Mouse (Mus musculus) kidney, embryonic 15.5 days (tissue): ENCODE results near the gene 9130213A22Rik. TPM values are rescaled to one million over a fixed set of nuclear protein-coding genes. Genes with fewer than 3 reads are reported as not detected.

Experiments used
- ATAC-seq: fragments of 200-750 bp; cut with Nextera tagmentation; replicated peaks from 2 replicates; pipeline ENCODE4 v1.8.0; 2017; ENCODE audit warnings: moderate TSS enrichment; ENCODE audit not compliant: low FRiP score
- H3K27ac ChIP-seq: fragments of 300-500 bp; sonication (generic); 2 replicates; pipeline ENCODE4 v1.5.1; 2015; ENCODE audit warnings: mild to moderate bottlenecking, inconsistent platforms
- H3K27me3 ChIP-seq: fragments of 300-500 bp; sonication (generic); 2 replicates; pipeline ENCODE4 v1.6.1; 2015; ENCODE audit warnings: inconsistent platforms
- H3K36me3 ChIP-seq: fragments of 300-500 bp; sonication (generic); 2 replicates; pipeline ENCODE4 v1.6.1; 2015; ENCODE audit warnings: inconsistent platforms
- H3K4me1 ChIP-seq: fragments of 300-500 bp; sonication (generic); 2 replicates; pipeline ENCODE4 v1.6.1; 2015; ENCODE audit warnings: inconsistent platforms
- H3K4me2 ChIP-seq: fragments of 300-500 bp; sonication (generic); 2 replicates; pipeline ENCODE4 v1.6.1; 2015; ENCODE audit warnings: moderate library complexity, mild to moderate bottlenecking, inconsistent platforms
- H3K4me3 ChIP-seq: fragments of 300-500 bp; sonication (generic); replicated peaks from 2 replicates; pipeline ENCODE4 v1.5.1; 2015; ENCODE audit warnings: mild to moderate bottlenecking, inconsistent platforms
- H3K9ac ChIP-seq: fragments of 300-500 bp; sonication (generic); 2 replicates; pipeline ENCODE4 v1.6.1; 2015; ENCODE audit warnings: mild to moderate bottlenecking, inconsistent platforms
- H3K9me3 ChIP-seq: fragments of 300-500 bp; sonication (generic); replicated peaks from 2 replicates; pipeline ENCODE4 v1.6.1; 2016; ENCODE audit warnings: inconsistent platforms
- WGBS: fragments of 180-500 bp; shearing (Covaris S2); methylation state at CpG from one replicate; pipeline ENCODE4 v1.1.7; 2015; ENCODE audit warnings: mixed read lengths; 5-methylcytosine and 5-hydroxymethylcytosine counted together
- polyA plus RNA-seq: library from polyadenylated mRNA; unstranded; fragments of >200 nt; fragmentation: Nextera tagmentation; extraction: Ambion mirVana; gene quantifications from 2 replicates; pipeline ENCODE4 v1.2.1, GENCODE M21; 2015

The 9130213A22Rik gene
- polyA plus RNA-seq, 1 experiment from 2014 or later = 0.51 TPM

GRCm38 (mm10) chr11:69103531-69104435 is 18.6 kb downstream of the 9130213A22Rik start:
- H3K36me3 ChIP-seq = peaks cover 82% of the 10 kb centered on the region
- 87% methylated on average over 15 of the region's 15 CpGs for WGBS

DNA sequence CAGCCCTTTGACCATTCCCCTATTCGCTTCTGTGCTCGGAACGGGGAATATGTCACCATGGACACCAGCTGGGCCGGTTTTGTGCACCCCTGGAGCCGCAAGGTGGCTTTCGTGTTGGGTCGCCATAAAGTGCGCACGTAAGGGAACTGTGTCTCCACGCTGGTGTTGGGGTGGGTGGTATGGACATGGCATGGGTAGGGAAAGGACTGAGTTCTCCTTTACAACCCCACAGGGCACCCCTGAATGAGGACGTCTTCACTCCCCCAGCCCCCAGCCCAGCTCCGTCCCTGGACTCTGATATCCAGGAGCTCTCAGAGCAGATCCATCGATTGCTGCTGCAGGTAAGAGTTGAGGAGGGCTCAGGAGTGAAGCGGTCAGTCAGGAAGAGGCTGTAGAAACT is 19.3 kb downstream of the 9130213A22Rik start:
- WGBS = 95% methylated on average over 14 of the region's 14 CpGs
- no peak overlapping the region for H3K4me3 ChIP-seq
- no peaks in the 10 kb centered on the region for H3K9me3 ChIP-seq
- H3K36me3 ChIP-seq = peaks cover 76% of the 10 kb centered on the region
- H3K27me3 ChIP-seq = no peaks in the 10 kb centered on the region
- peaks cover 28% of the 10 kb centered on the region for H3K4me1 ChIP-seq
- no peak for ATAC-seq
- H3K4me2 ChIP-seq = no peak overlapping the region
- H3K27ac ChIP-seq = no peak overlapping the region
- no peak overlapping the region for H3K9ac ChIP-seq

More at GRCm38 (mm10) chr11:69103531-69104435, 18.6 kb downstream of the 9130213A22Rik start:
- H3K27ac ChIP-seq = no peak overlapping the region
- no peaks in the 10 kb centered on the region for H3K27me3 ChIP-seq
- H3K9ac ChIP-seq = no peak overlapping the region
- no peaks in the 10 kb centered on the region for H3K9me3 ChIP-seq
- no peak overlapping the region for H3K4me2 ChIP-seq
- H3K4me1 ChIP-seq = peaks cover 22% of the 10 kb centered on the region
- no peak for ATAC-seq
- no peak overlapping the region for H3K4me3 ChIP-seq

- peaks cover 68% of the 10 kb centered on the region for H3K36me3 ChIP-seq
- peaks cover 36% of the 10 kb centered on the region for H3K4me1 ChIP-seq
- H3K9me3 ChIP-seq = no peaks in the 10 kb centered on the region
- H3K4me2 ChIP-seq = no peak overlapping the region
- H3K4me3 ChIP-seq = no peak overlapping the region
- H3K27ac ChIP-seq = no peak overlapping the region
- ATAC-seq = no peak
- no peak overlapping the region for H3K9ac ChIP-seq
- 95% methylated on average over 7 of the region's 7 CpGs for WGBS
- H3K27me3 ChIP-seq = no peaks in the 10 kb centered on the region
These were observed 20.0 kb downstream of the 9130213A22Rik start for GRCm38 (mm10) chr11:69102403-69102725.

DNA sequence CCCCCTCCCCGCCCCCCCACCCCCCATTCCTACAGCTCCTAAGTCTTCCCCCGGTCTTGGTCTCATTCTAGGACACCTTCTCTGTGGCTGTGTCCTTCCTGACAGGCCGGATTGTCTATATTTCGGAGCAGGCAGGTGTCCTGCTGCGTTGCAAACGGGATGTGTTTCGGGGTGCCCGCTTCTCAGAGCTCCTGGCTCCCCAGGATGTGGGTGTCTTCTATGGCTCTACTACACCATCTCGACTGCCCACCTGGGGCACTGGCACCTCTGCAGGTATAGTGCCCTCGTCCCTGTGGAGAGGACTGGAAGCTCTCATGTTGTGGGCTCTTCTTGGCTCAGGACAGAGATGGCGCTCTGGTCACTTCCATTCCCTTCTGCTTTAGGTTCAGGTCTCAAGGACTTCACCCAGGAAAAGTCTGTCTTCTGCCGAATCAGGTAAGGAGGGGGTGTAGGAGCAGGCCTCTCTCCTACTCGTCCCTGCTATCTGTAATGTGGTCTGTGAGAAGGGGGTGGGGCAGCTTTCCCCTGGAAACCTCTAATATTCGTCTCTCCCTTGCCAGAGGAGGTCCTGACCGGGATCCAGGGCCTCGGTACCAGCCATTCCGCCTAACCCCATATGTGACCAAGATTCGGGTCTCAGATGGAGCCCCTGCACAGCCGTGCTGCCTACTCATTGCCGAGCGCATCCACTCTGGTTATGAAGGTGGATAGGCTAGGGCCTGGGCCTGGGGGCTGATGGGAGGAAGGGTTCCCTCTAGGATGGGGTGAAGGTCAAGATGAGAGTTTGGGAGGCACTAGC is 20.6 kb downstream of the 9130213A22Rik start:
- H3K27me3 ChIP-seq = no peaks in the 10 kb centered on the region
- H3K9me3 ChIP-seq = no peaks in the 10 kb centered on the region
- H3K4me3 ChIP-seq = no peak overlapping the region
- ATAC-seq = no peak
- H3K9ac ChIP-seq = no peak overlapping the region
- no peak overlapping the region for H3K4me2 ChIP-seq
- 89% methylated on average over 21 of the region's 21 CpGs for WGBS
- H3K27ac ChIP-seq = no peak overlapping the region
- H3K36me3 ChIP-seq = peaks cover 62% of the 10 kb centered on the region
- peaks cover 42% of the 10 kb centered on the region for H3K4me1 ChIP-seq

GRCm38 (mm10) chr11:69100639-69101360 is 21.6 kb downstream of the 9130213A22Rik start:
- no peak for ATAC-seq
- Histone ChIP-seq H3K4me1 (peaks cover 52% of the 10 kb centered on the region), H3K9me3 (no peaks in the 10 kb centered on the region), H3K27me3 (no peaks in the 10 kb centered on the region), H3K9ac (peak overlapping the region; percentile 66; the same call in 1 of the 2 replicates), H3K27ac (peak overlapping the region; percentile 95; the same call in 1 of the 2 replicates), H3K36me3 (peaks cover 52% of the 10 kb centered on the region), H3K4me2 (peak overlapping the region; percentile 96), H3K4me3 (peak overlapping the region; percentile 61)
- 91% methylated on average over 20 of the region's 20 CpGs for WGBS

- WGBS = 1% methylated on average over 23 of the region's 23 CpGs
These were observed 22.5 kb downstream of the 9130213A22Rik start for GRCm38 (mm10) chr11:69099915-69100345.

DNA sequence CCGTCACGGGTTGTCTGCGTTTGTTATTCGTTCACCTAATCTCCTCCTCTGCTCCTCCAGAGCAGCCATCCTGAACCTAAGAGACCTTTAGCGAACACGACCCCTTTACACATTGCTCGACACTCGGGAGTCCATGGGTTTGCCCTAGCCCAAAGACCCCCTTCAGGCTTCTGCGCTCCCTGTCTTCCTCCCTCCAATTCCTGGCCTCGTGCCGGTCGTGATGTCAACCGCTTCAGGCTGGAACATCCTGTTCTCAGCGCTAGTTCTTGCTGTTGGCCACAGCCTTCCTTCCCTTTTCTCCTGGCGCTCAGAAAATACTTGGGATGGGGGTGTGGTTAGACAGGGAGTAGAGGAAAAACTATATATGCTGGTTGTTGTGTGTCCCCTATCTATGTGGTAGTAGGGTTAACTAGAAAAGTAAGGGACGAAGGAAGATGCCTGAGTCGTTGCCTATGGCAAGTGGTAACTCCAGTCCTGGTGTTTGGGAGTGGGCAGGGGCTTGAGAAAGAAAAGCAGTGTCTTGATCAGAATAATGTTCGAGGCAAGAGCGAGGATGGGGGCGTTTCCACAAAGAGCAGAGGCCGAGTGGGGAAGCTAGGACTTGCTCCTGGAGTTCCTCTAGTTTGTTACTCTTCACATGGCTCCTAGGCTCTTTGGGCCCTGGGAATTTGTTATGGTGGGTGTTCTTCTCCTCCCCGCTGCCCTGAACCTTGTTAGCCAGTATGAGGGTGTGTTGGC is 23.0 kb downstream of the 9130213A22Rik start:
- peak overlapping the region; percentile 61 for H3K4me3 ChIP-seq
- under 1% methylated on average over 22 of the region's 22 CpGs for WGBS

More at GRCm38 (mm10) chr11:69099915-69100345, 22.5 kb downstream of the 9130213A22Rik start:
- H3K9ac ChIP-seq = peak overlapping the region; percentile 66
- H3K27me3 ChIP-seq = no peaks in the 10 kb centered on the region
- H3K4me3 ChIP-seq = peak overlapping the region; percentile 61
- H3K4me1 ChIP-seq = peaks cover 58% of the 10 kb centered on the region
- peak; percentile 38 for ATAC-seq
- peaks cover 44% of the 10 kb centered on the region for H3K36me3 ChIP-seq
- H3K9me3 ChIP-seq = no peaks in the 10 kb centered on the region
- peak overlapping the region; percentile 96 for H3K4me2 ChIP-seq
- peak overlapping the region; percentile 95 for H3K27ac ChIP-seq

GRCm38 (mm10) chr11:69098762-69099091 is 23.7 kb downstream of the 9130213A22Rik start:
- H3K9ac ChIP-seq = peak overlapping the region; percentile 66
- H3K36me3 ChIP-seq = peaks cover 32% of the 10 kb centered on the region
- H3K4me3 ChIP-seq = peak overlapping the region; percentile 61
- H3K4me2 ChIP-seq = peak overlapping the region; percentile 96
- peak; percentile 15 for ATAC-seq
- no peaks in the 10 kb centered on the region for H3K9me3 ChIP-seq
- H3K4me1 ChIP-seq = peaks cover 66% of the 10 kb centered on the region
- H3K27ac ChIP-seq = peak overlapping the region; percentile 95
- no peaks in the 10 kb centered on the region for H3K27me3 ChIP-seq
- under 1% methylated on average over 18 of the region's 19 CpGs for WGBS

More for the DNA sequence above, 23.0 kb downstream of the 9130213A22Rik start:
- H3K36me3 ChIP-seq = peaks cover 38% of the 10 kb centered on the region
- H3K27me3 ChIP-seq = no peaks in the 10 kb centered on the region
- no peak for ATAC-seq
- H3K4me1 ChIP-seq = peaks cover 61% of the 10 kb centered on the region
- peak overlapping the region; percentile 66 for H3K9ac ChIP-seq
- peak overlapping the region; percentile 95 for H3K27ac ChIP-seq
- H3K9me3 ChIP-seq = no peaks in the 10 kb centered on the region
- peak overlapping the region; percentile 96 for H3K4me2 ChIP-seq

DNA sequence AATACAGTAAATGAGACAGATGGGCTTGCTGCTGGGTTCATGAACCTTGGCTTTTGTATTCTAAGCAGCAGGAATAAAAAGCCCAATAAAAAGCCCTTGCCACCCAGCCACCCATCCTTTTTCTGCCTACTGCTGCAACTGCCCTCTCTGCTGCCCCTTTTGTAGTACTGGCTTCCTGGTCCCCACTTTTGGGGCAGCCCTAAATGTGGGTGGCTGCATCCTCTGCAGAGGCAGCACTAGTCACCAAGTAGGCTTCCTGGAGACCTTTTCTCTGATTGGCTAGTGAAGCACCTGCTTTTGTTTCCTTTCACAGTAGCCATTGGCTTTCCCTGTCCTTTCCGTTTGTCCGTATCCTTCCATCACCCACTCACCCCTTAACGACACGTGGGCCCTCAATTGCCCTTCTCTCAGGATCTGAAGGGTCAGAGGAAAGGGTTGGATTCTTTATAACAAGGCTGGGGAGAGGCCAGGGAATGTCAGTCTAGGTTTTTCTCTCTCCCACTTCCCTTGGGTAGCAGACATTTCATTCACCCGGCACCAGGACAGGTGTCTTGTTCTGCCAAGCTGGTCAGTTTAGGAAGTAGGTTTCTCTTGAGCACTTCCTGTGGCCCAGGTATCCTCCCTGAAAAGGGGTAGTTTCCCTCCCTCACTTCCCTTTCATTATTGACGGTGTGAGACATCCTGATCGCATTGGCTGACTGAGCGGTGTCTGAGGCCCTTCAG is 24.2 kb downstream of the 9130213A22Rik start:
- peak overlapping the region; percentile 95 for H3K27ac ChIP-seq
- no peak for ATAC-seq
- peak overlapping the region; percentile 61 for H3K4me3 ChIP-seq
- H3K9me3 ChIP-seq = no peaks in the 10 kb centered on the region
- peak overlapping the region; percentile 96 for H3K4me2 ChIP-seq
- peaks cover 66% of the 10 kb centered on the region for H3K4me1 ChIP-seq
- 14% methylated on average over 8 of the region's 8 CpGs for WGBS
- peaks cover 26% of the 10 kb centered on the region for H3K36me3 ChIP-seq
- peak overlapping the region; percentile 66; the same call in 1 of the 2 replicates for H3K9ac ChIP-seq
- H3K27me3 ChIP-seq = no peaks in the 10 kb centered on the region

DNA sequence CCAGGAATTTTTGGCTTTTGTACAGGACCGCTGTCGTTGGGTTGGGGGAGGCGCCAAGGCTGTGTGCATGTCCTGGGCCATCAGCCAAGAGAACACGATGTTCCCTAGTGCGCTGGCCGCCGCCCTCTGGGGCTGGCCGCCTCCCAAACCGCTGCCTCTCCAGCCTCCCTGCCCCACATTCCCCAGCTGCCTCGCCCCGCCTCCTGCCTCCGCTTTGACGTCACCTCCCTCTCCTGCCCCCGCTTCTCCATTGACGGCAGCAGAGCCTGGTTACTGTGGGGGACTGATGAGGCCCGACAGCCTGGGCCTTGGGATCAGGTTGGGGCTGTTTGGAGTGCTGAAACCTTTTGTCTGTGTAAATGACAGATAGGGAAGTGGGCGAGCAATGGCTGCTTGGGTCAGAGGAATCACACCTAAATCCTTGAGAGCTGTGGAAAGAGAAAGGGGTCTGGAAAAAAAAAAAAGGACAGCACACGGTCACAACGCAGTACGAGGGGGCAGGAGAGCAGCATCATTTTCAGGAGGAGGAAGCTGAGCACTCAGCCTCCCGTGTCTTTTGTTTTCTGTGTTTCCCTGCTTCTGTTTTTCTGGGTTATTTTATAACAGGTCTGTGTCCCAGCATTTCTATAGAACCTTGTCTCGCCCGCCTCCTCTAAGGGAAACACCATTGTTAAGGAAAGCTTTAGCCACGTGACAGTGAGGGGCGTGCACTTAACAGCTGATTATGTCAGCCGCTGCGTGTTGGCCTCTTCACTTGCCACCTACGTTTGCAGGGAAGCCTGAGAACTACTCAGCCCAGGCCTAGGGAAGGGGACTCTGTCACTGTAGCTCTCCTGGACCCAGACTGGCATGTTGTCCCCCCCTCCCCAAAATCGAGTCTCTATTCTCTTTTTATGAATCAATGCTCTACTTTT is 25.1 kb downstream of the 9130213A22Rik start:
- peak overlapping the region; percentile 25 for H3K9ac ChIP-seq
- H3K27ac ChIP-seq = peak overlapping the region; percentile 95
- peaks cover 70% of the 10 kb centered on the region for H3K4me1 ChIP-seq
- WGBS = 3% methylated on average over 29 of the region's 29 CpGs
- H3K4me2 ChIP-seq = peak overlapping the region; percentile 96
- no peaks in the 10 kb centered on the region for H3K27me3 ChIP-seq
- peaks cover 23% of the 10 kb centered on the region for H3K36me3 ChIP-seq
- peak; percentile 46 for ATAC-seq
- peak overlapping the region; percentile 61 for H3K4me3 ChIP-seq
- no peaks in the 10 kb centered on the region for H3K9me3 ChIP-seq
